Mouse (Mus musculus) embryonic fibroblast, embryonic 13.5 days (primary cell): ENCODE data around the gene Atp1b2.

Experiments used
- CTCF ChIP-seq: IDR thresholded peaks from 2 replicates; pipeline ENCODE4 v1.5.1; 2011; ENCODE audit warnings: mild to moderate bottlenecking, control low read depth, low read length, moderate library complexity, borderline replicate concordance; ENCODE audit not compliant: insufficient read depth
- POLR2A ChIP-seq: IDR thresholded peaks from 2 replicates; pipeline ENCODE4 v1.6.1; 2011; ENCODE audit warnings: low read depth, mild to moderate bottlenecking, control low read depth, low read length, moderate library complexity

DNA sequence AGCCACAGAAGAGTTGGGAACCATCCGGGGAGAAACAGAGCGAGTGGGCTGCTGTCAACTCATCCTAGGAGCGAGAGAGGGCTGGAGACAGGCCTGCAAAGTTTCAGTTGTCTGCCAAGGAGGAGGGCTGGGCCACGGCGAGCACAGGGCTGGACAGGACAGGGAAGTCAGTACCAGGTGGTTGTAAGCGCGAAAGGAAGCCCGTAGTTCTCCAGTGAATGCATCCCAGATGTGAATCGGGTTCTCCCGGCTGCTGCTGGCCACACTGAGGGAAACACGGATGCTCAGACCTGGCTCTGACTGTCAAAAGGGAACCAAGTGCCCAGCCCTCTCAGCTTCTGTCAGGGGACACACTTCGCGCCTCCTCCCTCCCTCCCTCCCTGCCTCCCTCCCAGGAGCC, 42.4 kb downstream of the Atp1b2 start:
- no peak for TF ChIP-seq CTCF
- TF ChIP-seq POLR2A, result no peak
